Mouse (Mus musculus) intestine, embryonic 14.5 days (tissue): ENCODE data around the gene Rpa1. TPM values are rescaled to one million over a fixed set of nuclear protein-coding genes. Genes with fewer than 3 reads are reported as not detected.

Experiments
- ATAC-seq: fragments of 200-750 bp; cut with Nextera tagmentation; replicated peaks from 2 replicates; pipeline ENCODE4 v1.8.0; 2017; ENCODE audit warnings: low read depth, moderate number of reproducible peaks, moderate TSS enrichment, moderate library complexity; ENCODE audit not compliant: low FRiP score, low TSS enrichment
- DNase-seq: peaks from one replicate; pipeline ENCODE4 v3.0.0-alpha.2; 2018; ENCODE audit warnings: low spot score
- H3K27ac ChIP-seq: fragments of 300-500 bp; sonication (generic); 2 replicates; pipeline ENCODE4 v1.5.1; 2014; ENCODE audit warnings: low read depth, mild to moderate bottlenecking, control low read depth
- H3K27me3 ChIP-seq: fragments of 300-500 bp; sonication (generic); replicated peaks from 2 replicates; pipeline ENCODE4 v1.6.1; 2014; ENCODE audit warnings: low read length, control low read depth; ENCODE audit not compliant: control insufficient read depth, insufficient read depth
- H3K36me3 ChIP-seq: fragments of 300-500 bp; sonication (generic); 2 replicates; pipeline ENCODE4 v1.6.1; 2014; ENCODE audit warnings: low read length, control low read depth; ENCODE audit not compliant: control insufficient read depth, insufficient read depth
- H3K4me1 ChIP-seq: fragments of 300-500 bp; sonication (generic); replicated peaks from 2 replicates; pipeline ENCODE4 v1.6.1; 2014; ENCODE audit warnings: low read length, control low read depth, mixed read lengths; ENCODE audit not compliant: control insufficient read depth, insufficient read depth
- H3K4me2 ChIP-seq: fragments of 300-500 bp; sonication (generic); 2 replicates; pipeline ENCODE4 v1.6.1; 2014; ENCODE audit warnings: low read length
- H3K4me3 ChIP-seq: fragments of 300-500 bp; sonication (generic); 2 replicates; pipeline ENCODE4 v1.5.1; 2014; ENCODE audit warnings: low read depth, low read length, control low read depth, mixed read lengths
- H3K9ac ChIP-seq: fragments of 300-500 bp; sonication (generic); 2 replicates; pipeline ENCODE4 v1.6.1; 2014; ENCODE audit warnings: mild to moderate bottlenecking, low read length
- H3K9me3 ChIP-seq: fragments of 300-500 bp; sonication (generic); 2 replicates; pipeline ENCODE4 v1.6.1; 2016; ENCODE audit warnings: low read length, control low read depth; ENCODE audit not compliant: control insufficient read depth
- WGBS: fragments of 180-500 bp; shearing (Covaris S2); extraction: QIAGEN DNeasy Blood & Tissue Kit; methylation state at CpG from one replicate; pipeline ENCODE4 v1.1.7; 2014; 5-methylcytosine and 5-hydroxymethylcytosine counted together
- polyA plus RNA-seq: library from polyadenylated mRNA; unstranded; fragments of >200 nt; fragmentation: Nextera tagmentation; extraction: Ambion mirVana; gene quantifications from 2 replicates; pipeline ENCODE4 v1.2.1, GENCODE M21; 2014

Rpa1 gene
- polyA plus RNA-seq, 1 experiment from 2014 or later, result 103 TPM

- DNase-seq, result no peak
- no peak overlapping the region for H3K4me3 ChIP-seq
- H3K9ac ChIP-seq, result no peak overlapping the region
- H3K27ac ChIP-seq, result no peak overlapping the region
- no peak overlapping the region for H3K4me2 ChIP-seq
- H3K27me3 ChIP-seq, result no peaks in the 10 kb centered on the region
- 71% methylated on average over 5 of the region's 5 CpGs for WGBS
- H3K36me3 ChIP-seq, result no peaks in the 10 kb centered on the region
- peaks cover 4% of the 10 kb centered on the region; the same call in 1 of the 2 replicates for H3K4me1 ChIP-seq
- ATAC-seq, result no peak
- no peaks in the 10 kb centered on the region for H3K9me3 ChIP-seq
Measured at GRCm38 (mm10) chr11:75268492-75268891, 79.6 kb downstream of the Rpa1 start.

DNA sequence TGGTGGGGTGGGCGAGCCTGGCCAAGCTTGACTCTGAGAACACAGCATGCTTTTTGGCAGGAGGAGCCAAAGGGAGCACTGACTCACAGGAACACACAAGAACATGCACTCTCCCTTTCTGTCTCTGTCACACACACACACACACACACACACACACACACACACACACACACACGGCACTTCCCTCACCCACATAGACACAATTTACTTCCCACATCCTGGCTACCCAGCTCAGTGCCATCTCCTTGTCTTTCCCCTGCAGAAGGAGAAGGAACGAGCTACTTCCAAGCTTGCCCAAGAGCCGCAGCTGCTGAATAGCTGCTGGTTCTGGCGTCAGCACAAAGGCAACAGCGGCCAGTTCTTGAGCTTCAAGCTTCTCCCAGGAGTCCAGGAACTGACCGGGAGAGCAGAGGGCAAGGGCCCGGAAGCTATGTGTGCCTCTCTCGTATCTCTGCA, 80.3 kb downstream of the Rpa1 start:
- Histone ChIP-seq H3K4me1 (peaks cover 11% of the 10 kb centered on the region), H3K36me3 (no peaks in the 10 kb centered on the region), H3K9me3 (no peaks in the 10 kb centered on the region), H3K27ac (no peak overlapping the region), H3K4me2 (no peak overlapping the region), H3K27me3 (no peaks in the 10 kb centered on the region), H3K4me3 (no peak overlapping the region), H3K9ac (no peak overlapping the region)
- ATAC-seq (no peak), DNase-seq (peak; percentile 51)
- WGBS, result 53% methylated on average over 9 of the region's 9 CpGs

GRCm38 (mm10) chr11:75265545-75265944, 82.6 kb downstream of the Rpa1 start:
- peaks cover 23% of the 10 kb centered on the region for H3K4me1 ChIP-seq
- 66% methylated on average over 15 of the region's 15 CpGs for WGBS
- no peak for DNase-seq

GRCm38 (mm10) chr11:75264550-75264949, 83.6 kb downstream of the Rpa1 start:
- no peak overlapping the region for H3K27ac ChIP-seq
- ATAC-seq, result no peak
- no peak overlapping the region for H3K4me2 ChIP-seq
- H3K9me3 ChIP-seq, result no peaks in the 10 kb centered on the region
- H3K27me3 ChIP-seq, result no peaks in the 10 kb centered on the region
- WGBS, result 90% methylated on average over 6 of the region's 6 CpGs
- no peak overlapping the region for H3K4me3 ChIP-seq
- no peak for DNase-seq
- H3K36me3 ChIP-seq, result no peaks in the 10 kb centered on the region
- peaks cover 23% of the 10 kb centered on the region for H3K4me1 ChIP-seq
- H3K9ac ChIP-seq, result no peak overlapping the region

More at GRCm38 (mm10) chr11:75265545-75265944, 82.6 kb downstream of the Rpa1 start:
- no peak for ATAC-seq
- no peaks in the 10 kb centered on the region for H3K36me3 ChIP-seq
- H3K27ac ChIP-seq, result no peak overlapping the region
- H3K9me3 ChIP-seq, result no peaks in the 10 kb centered on the region
- H3K27me3 ChIP-seq, result no peaks in the 10 kb centered on the region
- H3K4me3 ChIP-seq, result no peak overlapping the region
- no peak overlapping the region for H3K9ac ChIP-seq
- no peak overlapping the region for H3K4me2 ChIP-seq

DNA sequence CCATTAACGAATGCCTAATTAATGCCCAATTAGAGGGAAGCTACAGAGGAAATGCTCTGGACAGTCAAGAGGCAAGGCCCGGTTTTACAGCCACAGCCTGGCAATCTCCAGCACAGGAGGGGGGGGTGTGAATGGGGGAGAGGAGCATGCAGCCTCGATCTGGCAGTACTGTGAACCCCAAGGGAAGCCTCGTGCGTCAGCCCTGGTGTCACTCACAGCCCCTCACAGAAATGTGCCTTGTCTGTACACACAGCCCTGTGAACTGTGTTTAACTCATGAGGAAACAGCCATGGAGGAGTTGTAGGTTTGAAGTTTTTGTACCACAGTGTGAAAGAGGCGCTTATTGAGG, 84.2 kb downstream of the Rpa1 start:
- H3K27ac ChIP-seq, result no peak overlapping the region
- no peaks in the 10 kb centered on the region for H3K36me3 ChIP-seq
- DNase-seq (no peak), ATAC-seq (no peak)
- no peaks in the 10 kb centered on the region for H3K9me3 ChIP-seq
- no peaks in the 10 kb centered on the region for H3K27me3 ChIP-seq
- WGBS, result 57% methylated on average over 6 of the region's 6 CpGs
- H3K9ac ChIP-seq, result no peak overlapping the region
- H3K4me2 ChIP-seq, result no peak overlapping the region
- no peak overlapping the region for H3K4me3 ChIP-seq
- H3K4me1 ChIP-seq, result peaks cover 23% of the 10 kb centered on the region

DNA sequence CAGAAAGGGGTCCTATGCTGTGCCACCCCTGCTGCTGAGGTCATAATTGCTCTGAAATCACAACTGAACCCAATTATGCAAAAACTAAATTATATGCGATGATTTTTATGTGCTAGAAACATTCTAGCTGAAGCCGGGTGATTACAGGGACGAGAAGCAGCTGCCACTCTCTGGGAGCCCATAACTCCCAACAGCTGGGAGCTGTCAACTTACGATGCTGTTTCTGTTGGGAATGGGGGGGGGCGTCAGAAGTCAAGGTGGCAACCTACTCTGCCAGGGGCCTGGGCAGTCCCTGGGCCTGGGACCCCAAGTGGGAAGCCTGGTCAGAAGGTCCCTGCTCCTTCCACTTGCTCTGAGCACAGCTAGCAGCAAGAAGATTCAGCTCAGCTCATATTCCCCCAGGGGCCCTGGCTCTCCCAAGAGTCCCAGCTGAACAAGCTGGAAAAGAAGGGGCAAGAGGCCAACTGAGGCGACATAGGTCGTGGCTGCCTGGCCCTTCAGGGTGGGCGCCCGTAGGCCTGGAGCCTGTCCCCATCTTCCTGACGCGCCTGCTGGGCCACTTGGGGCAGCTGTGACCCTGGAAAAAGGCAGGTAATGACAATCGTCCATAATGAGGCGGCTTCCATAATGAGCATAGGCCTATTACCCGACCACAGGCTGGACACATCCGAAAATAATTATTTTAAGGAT, 84.7 kb downstream of the Rpa1 start:
- Histone ChIP-seq H3K36me3 (no peaks in the 10 kb centered on the region), H3K27ac (peak overlapping the region; percentile 64; the same call in 1 of the 2 replicates), H3K4me2 (no peak overlapping the region), H3K4me1 (peaks cover 23% of the 10 kb centered on the region), H3K27me3 (no peaks in the 10 kb centered on the region), H3K9me3 (no peaks in the 10 kb centered on the region), H3K9ac (no peak overlapping the region), H3K4me3 (no peak overlapping the region)
- ATAC-seq (no peak), DNase-seq (no peak)
- WGBS, result 61% methylated on average over 15 of the region's 15 CpGs

DNA sequence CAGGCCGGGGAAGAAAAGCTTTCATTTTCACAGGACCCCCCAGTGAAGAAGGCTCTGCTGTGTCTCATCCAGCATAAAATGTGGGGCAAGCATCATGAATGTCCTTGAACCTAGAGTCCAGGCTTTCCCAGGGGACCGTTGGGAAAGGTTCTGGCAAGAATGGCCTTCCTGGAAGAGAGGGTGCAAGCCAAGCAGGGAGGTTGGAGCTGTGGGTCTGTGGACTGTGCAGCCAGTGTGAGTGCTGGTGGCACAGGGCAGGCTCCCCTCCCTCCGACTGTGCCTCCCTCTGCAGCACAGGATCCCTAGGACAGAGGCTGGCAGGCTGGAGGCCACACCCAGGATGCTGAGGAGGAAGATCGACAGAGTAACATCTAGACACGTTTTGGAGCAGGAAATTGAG, 85.3 kb downstream of the Rpa1 start:
- Histone ChIP-seq H3K27ac (peak overlapping the region; percentile 64), H3K9me3 (no peaks in the 10 kb centered on the region), H3K4me1 (peaks cover 23% of the 10 kb centered on the region), H3K4me3 (no peak overlapping the region), H3K9ac (no peak overlapping the region), H3K27me3 (no peaks in the 10 kb centered on the region), H3K36me3 (no peaks in the 10 kb centered on the region), H3K4me2 (no peak overlapping the region)
- ATAC-seq (no peak), DNase-seq (no peak)
- 42% methylated on average over 5 of the region's 5 CpGs for WGBS

- WGBS, result 84% methylated on average over 3 of the region's 3 CpGs
- no peaks in the 10 kb centered on the region for H3K27me3 ChIP-seq
- 0 out of 2 replicates have a peak overlapping the region, but pooled peaks have one; percentile 64 for H3K27ac ChIP-seq
- ATAC-seq (no peak), DNase-seq (no peak)
- H3K4me1 ChIP-seq, result peaks cover 23% of the 10 kb centered on the region
- no peaks in the 10 kb centered on the region for H3K9me3 ChIP-seq
- no peak overlapping the region for H3K4me2 ChIP-seq
- no peaks in the 10 kb centered on the region for H3K36me3 ChIP-seq
- H3K9ac ChIP-seq, result no peak overlapping the region
- no peak overlapping the region for H3K4me3 ChIP-seq
Measured at GRCm38 (mm10) chr11:75262181-75262580, 85.9 kb downstream of the Rpa1 start.

- no peak for ATAC-seq
- peaks cover 23% of the 10 kb centered on the region for H3K4me1 ChIP-seq
- H3K4me2 ChIP-seq, result no peak overlapping the region
- H3K9me3 ChIP-seq, result no peaks in the 10 kb centered on the region
- 92% methylated on average over 4 of the region's 4 CpGs for WGBS
- no peak for DNase-seq
- H3K4me3 ChIP-seq, result no peak overlapping the region
- no peak overlapping the region for H3K27ac ChIP-seq
- no peaks in the 10 kb centered on the region for H3K27me3 ChIP-seq
- H3K36me3 ChIP-seq, result no peaks in the 10 kb centered on the region
- H3K9ac ChIP-seq, result no peak overlapping the region
Measured at GRCm38 (mm10) chr11:75261730-75262129, 86.4 kb downstream of the Rpa1 start.
